Mouse (Mus musculus): ENCODE measurements at regions not wholly inside any gene's neighbourhood (a gene's known extent, or its start where the extent isn't known, plus 50 kb on each side); places are given as distances from the start of the nearest gene placed in this dataset.
"Not testable (repeated sequence)": the region's sequence is repeated elsewhere in the genome, so short reads cannot be mapped to it uniquely, and the experiment has no call there.

DNA sequence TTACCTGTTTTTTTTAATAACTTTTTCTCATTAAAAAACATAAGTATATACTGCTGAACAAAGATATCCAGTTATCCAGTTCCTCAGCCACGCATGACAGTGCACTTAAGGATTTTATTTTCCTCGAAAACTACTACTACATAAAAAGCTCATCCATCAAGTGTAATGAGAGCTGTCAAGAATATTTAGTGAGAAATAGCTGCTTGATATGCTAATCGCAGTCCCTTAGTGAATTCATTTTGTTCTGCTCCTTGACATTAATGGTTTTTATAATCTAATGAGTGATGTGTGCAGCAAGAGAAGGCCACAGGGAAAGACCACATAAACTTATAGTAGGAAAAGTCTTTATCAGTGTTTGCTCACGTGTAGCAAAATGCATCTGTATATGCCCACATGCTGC, 754.0 kb upstream of the Slc39a10 start:
- no peak for DNase-seq

DNA sequence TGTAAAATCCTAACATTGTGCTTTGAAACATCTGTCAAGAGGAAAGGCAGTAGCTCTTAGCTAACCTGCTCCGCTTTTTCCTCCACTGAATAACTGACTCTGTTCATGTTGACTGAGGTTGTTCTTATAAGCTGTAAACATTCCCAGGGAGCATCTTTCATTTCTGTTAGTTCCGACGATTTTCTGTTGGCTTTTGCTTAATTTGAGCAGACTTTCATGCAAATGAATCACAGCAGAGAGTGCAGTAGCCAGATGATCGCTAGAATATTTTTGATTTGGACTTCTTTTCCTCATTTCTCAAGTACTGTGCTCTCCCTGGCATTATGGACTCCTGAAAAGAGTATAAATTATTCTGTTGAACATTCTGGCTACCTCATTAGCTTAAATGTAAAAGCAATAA, 713.9 kb upstream of the Slc39a10 start:
- DNase-seq, result no peak

DNA sequence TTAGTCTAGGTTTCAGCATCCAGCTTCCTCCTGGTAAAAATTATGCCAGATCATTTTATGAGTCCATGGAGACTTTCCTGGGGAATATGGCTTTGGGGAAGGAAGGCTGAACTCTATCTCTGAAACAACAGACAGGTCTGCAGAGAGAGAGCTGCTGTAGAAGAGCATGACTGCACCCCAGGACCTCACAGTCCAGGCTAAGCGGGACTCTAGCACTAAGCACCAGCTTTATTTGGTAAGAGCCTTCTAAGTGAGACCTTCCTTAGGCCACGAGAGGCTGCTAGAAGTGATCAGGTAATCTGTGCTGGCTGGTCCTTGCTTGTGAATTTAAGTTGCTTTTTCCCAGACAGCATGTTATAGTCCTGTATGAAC, 711.3 kb upstream of the Slc39a10 start:
- DNase-seq, result no peak

DNA sequence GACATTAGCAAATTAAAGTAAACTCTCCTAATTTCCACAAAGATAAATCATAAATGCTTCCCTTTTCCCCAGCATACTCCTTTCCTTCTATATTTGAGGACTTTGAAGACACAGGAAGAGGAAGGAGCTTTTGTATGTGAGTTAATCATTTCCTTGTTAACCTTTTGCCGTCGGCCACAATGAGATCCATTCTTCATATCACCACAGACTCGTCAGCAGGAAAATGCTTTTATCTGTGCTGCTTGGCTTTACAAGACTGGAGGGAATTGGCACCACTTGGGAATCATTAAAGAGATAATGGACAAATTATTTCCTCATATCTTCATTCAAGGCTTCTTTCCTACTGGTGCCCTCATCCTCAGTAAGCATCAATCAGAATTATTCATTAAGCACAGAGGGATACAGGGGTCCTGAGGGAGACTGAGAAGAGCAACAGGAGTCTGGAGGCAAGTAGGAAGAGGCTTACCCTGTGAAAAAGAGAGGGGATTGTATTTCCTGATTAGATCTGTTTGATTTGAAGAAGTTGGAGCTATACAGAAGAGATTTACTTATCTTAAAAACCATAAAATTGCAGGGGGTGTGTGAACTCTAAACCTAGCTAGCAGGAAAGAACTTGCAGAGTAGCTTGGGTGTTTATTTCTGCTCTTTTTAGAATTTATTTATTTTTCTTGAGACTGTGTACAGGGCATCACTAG, 710.8 kb upstream of the Slc39a10 start:
- no peak for DNase-seq

DNA sequence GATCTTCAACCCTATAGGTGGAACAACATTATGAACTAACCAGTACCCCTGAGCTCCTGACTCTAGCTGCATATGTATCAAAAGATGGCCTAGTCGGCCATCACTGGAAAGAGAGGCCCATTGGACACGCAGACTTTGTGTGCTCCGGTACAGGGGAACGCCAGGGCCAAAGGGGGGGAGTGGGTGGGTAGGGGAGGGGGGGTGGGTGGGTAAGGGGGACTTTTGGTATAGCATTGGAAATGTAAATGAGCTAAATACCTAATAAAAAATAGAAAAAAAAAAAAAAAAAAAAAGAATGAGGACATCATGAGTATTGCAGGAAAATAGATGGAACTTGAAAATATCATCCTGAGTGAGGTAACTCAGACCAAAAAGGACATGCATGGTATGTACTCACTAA, 701.0 kb upstream of the Slc39a10 start:
- DNase-seq, result not testable (repeated sequence)

DNA sequence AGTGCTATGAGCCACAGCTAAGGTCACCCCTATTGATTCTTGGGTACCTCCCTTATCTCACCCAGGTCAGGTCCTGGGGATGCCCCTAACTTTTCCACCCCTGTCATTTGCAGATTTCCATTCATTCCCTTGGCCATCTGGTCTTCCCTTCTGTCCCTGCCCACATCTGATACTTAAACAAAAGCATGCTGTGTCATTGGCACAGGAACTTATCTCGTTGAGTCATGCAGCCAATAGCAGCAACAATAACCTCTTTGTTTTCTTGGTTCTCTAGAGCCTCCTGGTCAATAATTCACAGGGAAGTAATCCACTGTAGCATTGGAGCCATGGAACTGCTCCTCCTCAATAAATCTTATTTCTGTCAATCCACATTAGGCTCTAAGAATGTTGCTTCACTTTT, 653.0 kb upstream of the Slc39a10 start:
- DNase-seq, result no peak

DNA sequence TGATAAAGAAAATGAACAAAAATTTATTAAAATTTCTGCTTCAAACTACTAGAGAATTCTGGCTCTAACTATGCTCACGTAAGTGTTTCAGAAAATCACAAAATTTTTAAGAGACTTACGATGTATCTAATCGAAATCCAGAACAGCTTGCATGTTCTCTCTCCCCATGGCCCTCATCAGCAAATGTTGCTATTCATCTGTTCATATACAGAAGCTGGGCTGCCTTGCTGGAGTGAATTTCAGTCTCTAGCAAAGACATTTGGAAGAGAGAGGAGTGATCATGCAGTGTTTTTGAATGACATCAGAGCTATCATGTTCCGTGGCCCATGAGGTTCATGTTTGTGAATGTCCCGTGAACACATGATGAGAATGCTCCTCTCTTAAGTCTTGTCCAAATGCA, 618.8 kb upstream of the Slc39a10 start:
- DNase-seq, result no peak

DNA sequence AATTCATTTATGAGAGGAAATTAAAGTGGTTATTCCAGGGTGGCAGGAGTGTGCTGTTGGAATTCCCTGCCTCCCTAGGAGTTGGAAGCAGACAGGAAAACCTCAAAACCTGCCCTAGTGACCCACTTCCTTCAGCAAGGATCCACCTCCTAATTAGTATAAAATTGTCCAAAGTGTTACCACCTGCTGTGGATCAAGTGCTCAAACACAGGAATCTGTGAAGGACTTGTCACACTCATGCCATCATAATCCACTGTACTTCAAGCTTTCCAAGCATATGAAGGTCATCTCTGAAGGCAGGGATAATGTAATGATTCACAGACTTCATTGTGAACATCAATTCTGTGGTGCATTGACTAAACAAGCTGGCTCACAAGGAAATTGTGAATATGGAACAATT, 615.1 kb upstream of the Slc39a10 start:
- DNase-seq, result no peak

DNA sequence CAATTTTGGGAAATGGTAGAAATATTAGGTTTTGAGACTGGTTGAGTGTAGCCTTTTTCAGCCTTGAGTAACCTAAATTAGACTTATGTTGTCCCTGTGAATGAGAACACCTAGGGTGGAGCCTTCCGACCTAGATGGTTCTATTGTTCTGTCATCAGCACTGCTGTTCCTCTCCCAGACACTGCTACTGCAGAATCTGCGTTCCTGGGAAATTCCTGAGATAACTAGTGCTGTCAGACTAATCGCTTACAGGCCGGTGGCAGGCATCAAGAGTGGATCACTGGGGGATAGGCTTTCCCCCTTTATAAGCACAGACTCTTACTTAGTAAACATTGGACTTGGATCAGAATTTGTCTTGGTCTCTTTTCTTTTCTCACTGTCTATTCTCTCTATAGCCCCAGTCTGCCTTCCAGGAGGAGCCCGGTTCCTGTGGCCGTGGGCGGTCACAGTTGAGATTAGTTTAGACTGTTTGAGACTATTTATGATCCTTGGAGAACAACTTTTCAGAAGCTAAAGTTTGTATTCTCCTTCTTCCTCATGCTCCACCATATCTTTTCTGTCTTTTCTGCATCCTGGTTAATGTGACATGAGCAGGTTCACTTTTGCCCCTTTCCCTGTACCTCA, 596.0 kb upstream of the Slc39a10 start:
- DNase-seq, result no peak

DNA sequence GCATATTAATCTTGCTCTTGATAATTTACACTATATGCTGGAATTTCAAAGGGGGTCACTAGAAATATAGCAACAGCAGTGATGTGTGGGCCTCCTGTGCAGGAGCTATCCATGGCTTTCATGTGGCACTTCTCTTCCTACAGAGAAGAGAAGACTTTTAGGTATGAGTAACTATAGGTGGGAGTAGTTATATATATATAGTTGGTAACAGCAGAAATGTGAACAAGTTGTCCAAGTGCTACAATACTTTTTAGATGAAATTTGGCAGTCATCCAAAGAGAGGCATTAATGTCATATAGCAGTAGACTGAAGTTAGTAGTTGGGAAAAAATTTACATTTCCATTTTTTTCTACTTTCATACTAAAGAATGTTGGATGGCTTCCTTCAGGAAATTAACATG, 593.4 kb upstream of the Slc39a10 start:
- no peak for DNase-seq

DNA sequence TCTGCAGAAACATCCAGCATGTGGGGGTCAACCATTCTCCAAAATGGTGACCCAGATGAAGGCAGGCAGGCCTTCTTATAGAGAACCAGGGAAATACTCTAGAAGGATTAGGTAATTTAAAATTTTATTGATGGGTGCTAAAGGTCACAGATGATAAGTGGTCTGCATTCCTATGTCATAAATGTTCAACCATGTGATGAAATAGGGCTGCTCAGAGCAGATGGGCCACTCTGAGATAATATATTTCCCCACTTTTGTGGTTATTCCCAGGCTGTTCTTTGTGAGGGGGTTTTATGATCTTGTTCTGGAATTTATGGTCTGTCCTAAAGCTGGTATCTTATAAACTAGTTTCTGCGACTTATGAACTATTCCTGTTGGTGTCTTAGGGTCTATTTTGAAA, 586.4 kb upstream of the Slc39a10 start:
- no peak for DNase-seq

DNA sequence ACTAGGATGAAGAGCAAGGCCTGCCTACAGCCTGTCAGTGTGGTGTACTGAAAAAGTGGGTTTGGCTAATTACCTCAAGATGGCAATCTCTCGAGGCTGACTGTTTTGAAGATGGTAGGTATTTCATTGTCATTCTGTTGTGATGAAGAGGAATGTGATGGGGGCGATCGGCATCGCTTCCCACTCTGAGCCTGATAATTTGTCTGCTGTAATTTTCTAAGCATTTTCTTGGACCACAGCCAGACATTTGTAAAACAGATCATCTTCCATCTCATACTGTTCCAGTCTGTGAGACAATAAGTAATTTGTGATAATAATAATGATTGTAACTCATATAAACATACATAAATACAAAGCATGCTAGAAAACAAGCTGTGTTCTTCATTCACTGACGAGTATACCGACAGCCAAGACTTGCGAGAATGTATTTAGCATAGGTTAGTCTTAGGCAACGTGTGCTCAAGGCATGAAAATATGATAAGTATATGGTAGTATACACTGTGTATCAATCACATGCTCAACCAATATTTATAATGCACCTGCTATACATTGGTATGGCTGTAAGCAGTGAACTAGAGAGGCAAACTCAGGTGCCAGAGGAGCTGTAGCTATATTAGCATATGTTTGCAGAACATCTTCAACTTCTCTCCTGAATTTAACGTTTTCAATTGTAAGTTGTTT, 574.1 kb upstream of the Slc39a10 start:
- DNase-seq, result no peak

DNA sequence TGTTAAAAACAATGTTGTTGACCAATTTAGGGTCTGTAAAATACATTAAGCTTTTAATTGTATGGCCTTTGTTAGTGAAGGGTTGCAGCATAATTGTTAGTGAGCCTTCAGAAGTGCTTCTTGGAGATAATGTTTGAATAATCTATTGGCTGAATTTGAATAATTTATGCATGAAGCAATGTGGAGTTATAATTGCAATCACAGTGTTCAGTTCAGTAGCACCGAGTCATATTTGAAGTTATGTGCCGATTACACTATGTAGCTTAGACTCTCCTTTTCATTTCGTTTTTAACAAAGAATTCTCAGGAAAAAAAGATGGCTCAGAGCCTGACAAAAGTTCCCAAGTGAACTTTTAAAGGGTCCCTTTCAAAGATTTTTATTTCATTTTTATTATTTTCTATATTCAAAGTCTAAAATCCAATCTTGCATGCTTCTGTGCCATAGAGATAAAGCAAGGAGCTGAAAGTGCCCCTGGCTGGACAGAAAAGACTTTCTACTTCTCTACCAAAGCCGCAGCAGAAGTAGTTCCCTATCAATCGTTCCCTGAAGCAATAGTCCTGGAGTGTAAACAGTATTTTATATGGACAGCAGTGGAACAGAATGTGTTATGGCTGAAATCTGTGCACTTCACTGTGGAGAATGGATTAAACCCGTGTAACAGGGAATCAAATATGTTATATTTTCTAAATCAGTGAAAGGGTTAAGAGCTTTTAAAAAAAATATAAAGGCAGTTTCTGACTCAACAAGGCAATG, 556.3 kb upstream of the Slc39a10 start:
- no peak for DNase-seq

DNA sequence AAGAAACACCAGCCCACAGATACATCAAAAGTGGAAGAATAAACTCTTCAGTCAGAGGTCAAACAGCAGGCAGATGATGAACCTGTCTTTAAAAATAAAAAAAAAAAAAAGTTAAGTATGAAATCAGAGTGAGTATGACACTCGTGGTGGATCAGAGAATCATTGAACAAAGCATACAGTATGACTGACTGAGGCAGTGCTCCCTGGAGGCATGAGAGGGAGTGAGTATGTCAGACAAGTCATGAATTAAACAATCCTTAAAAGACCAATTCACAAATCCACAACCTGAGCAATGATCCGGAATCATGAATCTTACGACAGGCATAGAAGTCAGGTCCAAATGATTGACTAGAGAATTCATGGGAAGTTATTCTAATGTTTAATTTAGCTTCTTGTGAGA, 555.4 kb upstream of the Slc39a10 start:
- DNase-seq, result no peak

DNA sequence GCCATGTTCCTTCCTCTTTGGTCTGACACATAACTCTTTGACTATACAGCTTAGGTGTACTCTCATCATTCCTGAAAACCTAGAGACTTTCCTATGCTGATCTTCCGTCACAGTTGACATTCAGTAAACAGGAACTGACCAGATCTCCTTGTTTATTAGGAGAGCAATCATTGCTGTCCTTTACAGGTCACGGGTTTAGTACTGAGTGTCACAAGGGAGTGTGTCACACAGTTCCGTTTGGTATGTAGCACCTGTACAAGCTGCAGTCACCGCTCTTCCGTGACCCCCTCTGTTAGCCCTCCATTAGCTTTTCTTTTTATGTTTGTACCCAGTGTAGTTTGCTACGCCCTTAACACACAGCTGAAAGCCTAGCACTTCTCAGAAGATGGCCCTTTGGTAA, 553.4 kb upstream of the Slc39a10 start:
- DNase-seq, result no peak

DNA sequence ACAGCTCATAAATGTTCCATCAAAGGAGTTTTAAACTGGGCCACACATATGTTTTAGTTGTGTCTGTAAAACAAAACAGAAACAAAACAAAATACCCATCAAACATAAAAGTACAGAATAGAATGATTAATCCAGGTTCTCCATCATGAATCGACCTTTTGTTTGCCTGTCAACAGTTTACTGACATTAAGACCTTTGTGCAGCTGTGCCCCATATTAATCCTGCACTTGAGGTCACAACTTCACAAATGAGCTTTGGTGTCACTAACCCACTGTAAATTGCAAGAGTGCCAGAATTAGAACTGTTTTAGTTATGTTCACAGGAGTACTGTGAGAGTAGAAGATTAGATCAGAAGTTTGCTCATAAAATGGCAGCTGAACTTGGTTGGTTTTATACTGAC, 540.2 kb upstream of the Slc39a10 start:
- no peak for DNase-seq

DNA sequence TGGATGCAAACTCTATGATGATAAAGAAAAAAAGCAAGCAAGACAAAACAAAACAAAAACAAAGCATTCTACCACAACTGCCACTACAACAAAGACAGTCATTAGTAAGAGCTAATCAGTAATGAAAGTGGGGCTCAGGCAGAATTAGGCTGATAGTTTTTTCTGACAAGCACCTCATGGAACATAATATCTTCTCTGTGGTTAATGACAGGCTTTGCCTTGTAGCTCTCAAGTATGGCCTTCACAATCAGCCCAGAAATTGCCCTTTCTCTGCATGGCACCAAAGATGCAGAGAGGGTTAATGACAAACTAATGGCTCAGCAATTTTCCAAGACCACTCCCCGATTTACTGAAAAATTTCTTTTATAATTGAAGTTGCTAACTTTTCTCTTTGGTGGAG, 512.5 kb upstream of the Slc39a10 start:
- DNase-seq, result no peak

DNA sequence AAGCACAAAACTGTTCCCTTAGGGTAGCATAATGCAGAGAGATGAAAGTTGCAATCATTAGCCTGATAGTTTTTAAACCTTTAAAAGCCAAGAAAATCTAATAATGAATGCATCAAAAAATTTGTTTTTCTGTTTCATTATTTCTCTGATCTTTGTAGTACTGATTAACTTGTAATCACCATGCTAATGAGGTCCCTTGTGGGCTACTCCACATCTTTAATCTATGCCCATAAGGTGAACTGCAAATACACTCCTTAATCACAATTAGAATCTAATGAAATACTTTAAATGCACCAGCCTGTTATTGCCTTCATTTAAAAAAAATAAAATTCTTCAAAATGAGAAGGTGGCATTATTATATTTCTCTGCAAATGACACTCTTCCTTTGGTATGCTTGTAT, 493.9 kb upstream of the Slc39a10 start:
- DNase-seq, result no peak

DNA sequence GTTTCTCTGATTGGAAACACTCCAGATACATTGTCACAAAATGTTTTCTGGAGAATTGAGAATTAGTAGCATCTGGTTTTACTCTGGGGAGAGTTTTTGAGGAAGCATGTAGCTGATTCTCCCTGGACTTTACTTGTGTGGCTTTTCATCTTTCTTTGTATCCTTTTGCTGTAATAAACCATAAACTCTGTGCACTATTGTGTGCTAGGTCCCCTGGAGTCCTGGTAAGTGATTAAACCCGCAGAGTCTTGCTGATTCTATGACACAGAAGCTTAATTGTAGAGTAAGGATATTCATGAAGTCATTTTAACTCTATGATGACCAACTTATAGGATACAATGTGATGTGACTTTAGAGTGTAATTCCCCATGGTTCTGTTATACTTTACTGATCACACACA, 486.1 kb upstream of the Slc39a10 start:
- no peak for DNase-seq

DNA sequence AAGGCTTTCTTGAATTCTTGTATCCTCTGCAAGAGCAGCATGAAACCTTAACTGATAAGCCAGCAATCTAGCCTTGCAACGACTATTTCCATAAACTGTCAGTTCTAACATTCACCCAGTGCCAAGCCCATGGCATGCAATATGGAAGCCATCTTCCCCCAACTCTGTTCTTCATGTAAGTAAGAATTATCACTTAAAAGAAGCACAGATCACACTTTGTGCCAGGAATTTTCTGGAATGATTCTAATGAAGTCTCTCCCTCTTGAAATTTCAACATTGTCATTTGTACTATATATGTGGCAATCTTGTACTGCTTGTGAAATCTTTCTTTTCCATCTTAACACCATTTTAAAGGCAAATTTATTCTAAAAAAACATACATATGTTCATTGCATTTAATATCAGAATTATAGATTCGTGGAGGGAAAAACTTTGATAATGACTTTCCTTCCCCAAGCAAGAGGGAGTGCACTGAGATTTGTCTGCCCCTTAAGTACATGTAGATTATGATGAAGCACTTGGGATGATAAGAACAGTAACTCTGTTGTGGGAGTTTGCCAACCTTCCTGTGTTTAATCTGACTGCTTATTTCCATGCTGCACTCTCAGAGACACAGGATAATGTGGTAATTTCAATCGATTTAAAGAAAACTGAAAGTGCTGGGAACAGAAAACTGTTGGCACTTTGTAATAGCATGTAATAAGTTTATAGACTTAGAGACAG, 447.2 kb upstream of the Slc39a10 start:
- no peak for DNase-seq

DNA sequence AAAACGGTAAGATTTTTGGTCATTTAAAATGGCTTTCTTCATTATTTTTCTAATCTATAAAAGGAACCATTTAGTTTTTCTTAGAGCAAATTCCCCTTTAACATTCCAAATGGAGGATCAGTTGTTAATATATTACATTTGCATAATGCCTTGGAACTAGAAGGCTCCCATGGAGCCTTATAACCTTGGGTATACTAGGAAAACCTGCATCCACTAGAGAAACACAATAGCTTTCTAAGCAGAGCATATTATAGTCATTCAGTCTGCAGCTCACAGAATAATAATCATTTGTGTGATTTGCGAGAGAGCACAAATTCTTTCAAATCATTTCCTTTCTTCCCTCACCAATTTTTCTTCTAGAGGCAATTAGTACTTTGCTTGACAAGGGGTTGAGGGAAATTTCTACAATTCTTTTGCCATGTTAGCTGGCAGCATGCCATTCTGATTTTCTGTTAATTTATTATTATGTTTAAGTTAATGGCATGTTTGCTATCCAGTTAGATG, 418.0 kb upstream of the Slc39a10 start:
- no peak for DNase-seq

DNA sequence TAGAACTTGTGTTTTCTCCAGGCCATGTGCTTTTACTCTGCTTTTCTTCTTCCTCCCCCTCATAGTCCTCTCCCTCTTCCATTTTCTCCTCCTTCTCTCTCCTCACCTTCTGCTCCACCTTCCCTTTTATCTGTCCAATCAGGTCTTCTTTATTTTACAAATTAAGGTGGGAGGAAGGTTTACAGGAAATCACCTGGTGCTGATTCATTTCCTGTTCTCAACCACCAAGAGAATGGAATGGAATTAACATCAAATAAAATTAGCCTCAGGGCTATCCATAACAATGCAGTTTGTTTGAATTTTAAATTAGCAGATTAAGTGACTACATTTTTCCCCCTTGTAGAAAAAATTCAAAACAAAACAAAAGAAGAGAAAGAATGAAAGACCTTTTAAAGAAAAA, 414.3 kb upstream of the Slc39a10 start:
- DNase-seq, result no peak

DNA sequence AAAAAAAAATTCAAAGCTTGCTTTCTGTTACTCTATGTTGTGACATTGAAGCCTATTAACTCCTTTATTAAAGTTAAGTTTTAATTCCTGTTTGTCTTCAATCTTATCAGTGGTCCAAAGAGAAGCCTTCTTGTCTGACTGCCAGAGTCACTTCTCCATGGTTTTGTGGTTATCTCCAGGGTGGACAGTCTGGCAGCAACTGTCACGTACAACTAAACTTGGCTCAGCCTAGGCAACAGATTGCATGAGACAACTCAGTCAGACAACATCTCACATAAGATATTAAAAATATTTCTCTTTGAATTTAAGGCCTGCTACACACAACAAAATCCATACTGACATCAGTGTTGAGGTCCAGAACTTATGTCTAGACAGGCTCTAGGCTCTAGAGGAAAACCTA, 406.7 kb upstream of the Slc39a10 start:
- no peak for DNase-seq
